Mouse (Mus musculus): ENCODE measurements around the gene Itfg2. TPM values are rescaled to one million over a fixed set of nuclear protein-coding genes. Genes with fewer than 3 reads are reported as not detected.
A peak's percentile ranks its signal among the peaks of the same experiment; 100 is the strongest.

The Itfg2 gene
- total and polyA plus RNA-seq, 3 experiments, result 8.0 to 45.1 (median 17.9) TPM

GRCm38 (mm10) chr6:128436356-128437005 is 11.8 kb upstream of the Itfg2 start:
- H3K4me3 ChIP-seq (replicated peaks in 1 of 3; ENCODE audit: low read depth in 2 of 3, low read length in 2 of 3, poor library complexity in 1 of 3), result peak overlapping the region in 1 of 3 experiments; percentile 100
- H3K27me3 ChIP-seq (replicated peaks), result no peaks in the 10 kb centered on the region
- H3K79me2 ChIP-seq (replicated peaks; ENCODE audit: control insufficient read depth, extremely low read depth, insufficient read depth, poor library complexity, severe bottlenecking), result peaks cover 27% of the 10 kb centered on the region
- peaks cover 49 to 53% of the 10 kb centered on the region in 2 experiments for H3K36me3 ChIP-seq (replicated peaks in 1 of 2; ENCODE audit: control insufficient read depth in 1 of 2, insufficient read depth in 1 of 2, low read length in 1 of 2)
- H3K4me2 ChIP-seq (ENCODE audit: insufficient read depth, low read depth, poor library complexity, severe bottlenecking), result peak overlapping the region; percentile 89
- DNase-seq (ENCODE audit: extremely low read depth), result no peak
- dilution Hi-C loops (cut with MboI; ENCODE audit: extremely low pct_ligation_motif_present, extremely low pct_unique_long_range_greater_than_20kb, low sequenced_read_pairs) (no loop called here), in situ Hi-C loops (cut with MboI; ENCODE audit: low pct_ligation_motif_present, low pct_unique_long_range_greater_than_20kb, low sequenced_read_pairs) (no loop called here)
- H3K4me1 ChIP-seq (ENCODE audit: control insufficient read depth in 1 of 2, insufficient read depth in 2 of 2), result peaks cover 5 to 18% of the 10 kb centered on the region in 2 experiments; a peak in 3 of 4 replicates
- peak overlapping the region; percentile 87; the same call in 1 of the 2 replicates for H3K9ac ChIP-seq (ENCODE audit: insufficient read depth, low read depth)
- TF ChIP-seq ELF1 (IDR thresholded peaks at IDR 0.05; ENCODE audit: low read depth, low read length), result no peak
- TF ChIP-seq ETS1 (conservative IDR thresholded peaks at IDR 0.05; ENCODE audit: low read depth, low read length), result no peak
- no peak for TF ChIP-seq MAFK (IDR thresholded peaks at IDR 0.05; ENCODE audit: insufficient replicate concordance, low read length)
- no peak for TF ChIP-seq ZNF384 (IDR thresholded peaks at IDR 0.05; ENCODE audit: low read depth, low read length)
- no peak for TF ChIP-seq SIN3A (IDR thresholded peaks at IDR 0.05; ENCODE audit: low read length)
- no peak for TF ChIP-seq JUND (conservative IDR thresholded peaks at IDR 0.05; ENCODE audit: low read depth, low read length)
- H3K27ac ChIP-seq (ENCODE audit: insufficient read depth, low read depth), result no peak overlapping the region
- no peaks in the 10 kb centered on the region for H3K9me3 ChIP-seq (replicated peaks; ENCODE audit: low read length)

DNA sequence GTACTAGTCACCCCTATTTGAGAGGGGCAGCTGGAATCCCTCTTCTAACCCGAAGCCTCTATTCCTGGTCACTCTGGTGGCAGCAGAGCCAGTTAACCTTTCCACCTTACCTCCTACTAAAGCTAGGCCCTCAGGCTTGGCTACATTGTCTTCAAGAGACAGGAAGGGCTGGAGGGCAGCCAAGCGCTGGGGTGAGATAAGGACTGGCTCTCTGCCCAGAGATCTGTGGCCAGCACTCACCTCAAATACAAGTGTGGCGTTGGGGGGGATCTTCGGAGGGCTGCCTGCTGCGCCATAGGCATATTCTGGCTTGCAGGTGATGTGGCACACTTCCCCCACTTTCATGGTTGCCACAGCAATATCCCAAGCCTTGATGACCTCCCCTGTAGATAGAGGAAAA is 10.7 kb upstream of the Itfg2 start:
- H3K36me3 ChIP-seq (replicated peaks in 1 of 2; ENCODE audit: control insufficient read depth in 1 of 2, insufficient read depth in 1 of 2, low read length in 1 of 2), result peaks cover 56 to 60% of the 10 kb centered on the region in 2 experiments
- no peak overlapping the region for H3K9ac ChIP-seq (ENCODE audit: insufficient read depth, low read depth)
- H3K4me1 ChIP-seq (ENCODE audit: control insufficient read depth in 1 of 2, insufficient read depth in 2 of 2), result peaks cover 3 to 18% of the 10 kb centered on the region in 2 experiments; a peak in 3 of 4 replicates
- H3K4me3 ChIP-seq (replicated peaks in 1 of 3; ENCODE audit: low read depth in 2 of 3, low read length in 2 of 3, poor library complexity in 1 of 3), result no peak overlapping the region
- TF ChIP-seq POLR2A (IDR thresholded peaks at IDR 0.05; ENCODE audit: low read depth, low read length), result no peak
- no peak for TF ChIP-seq JUN (IDR thresholded peaks at IDR 0.05; ENCODE audit: insufficient read depth, low read depth, low read length)
- no peak for TF ChIP-seq ZMIZ1 (IDR thresholded peaks at IDR 0.05; ENCODE audit: low read depth, low read length)
- TF ChIP-seq TCF12 (IDR thresholded peaks at IDR 0.05; ENCODE audit: low read depth, low read length), result no peak
- TF ChIP-seq RAD21 (IDR thresholded peaks at IDR 0.05; ENCODE audit: low read depth, low read length), result no peak
- no peak for DNase-seq (ENCODE audit: extremely low read depth)
- no peak overlapping the region for H3K27ac ChIP-seq (ENCODE audit: insufficient read depth, low read depth)
- H3K9me3 ChIP-seq (replicated peaks; ENCODE audit: low read length), result no peaks in the 10 kb centered on the region
- in situ Hi-C loops (cut with MboI; ENCODE audit: low pct_ligation_motif_present, low pct_unique_long_range_greater_than_20kb, low sequenced_read_pairs) (no loop called here), dilution Hi-C loops (cut with MboI; ENCODE audit: extremely low pct_ligation_motif_present, extremely low pct_unique_long_range_greater_than_20kb, low sequenced_read_pairs) (no loop called here)
- no peaks in the 10 kb centered on the region for H3K27me3 ChIP-seq (replicated peaks)
- H3K4me2 ChIP-seq (ENCODE audit: insufficient read depth, low read depth, poor library complexity, severe bottlenecking), result no peak overlapping the region
- peaks cover 27% of the 10 kb centered on the region for H3K79me2 ChIP-seq (replicated peaks; ENCODE audit: control insufficient read depth, extremely low read depth, insufficient read depth, poor library complexity, severe bottlenecking)

DNA sequence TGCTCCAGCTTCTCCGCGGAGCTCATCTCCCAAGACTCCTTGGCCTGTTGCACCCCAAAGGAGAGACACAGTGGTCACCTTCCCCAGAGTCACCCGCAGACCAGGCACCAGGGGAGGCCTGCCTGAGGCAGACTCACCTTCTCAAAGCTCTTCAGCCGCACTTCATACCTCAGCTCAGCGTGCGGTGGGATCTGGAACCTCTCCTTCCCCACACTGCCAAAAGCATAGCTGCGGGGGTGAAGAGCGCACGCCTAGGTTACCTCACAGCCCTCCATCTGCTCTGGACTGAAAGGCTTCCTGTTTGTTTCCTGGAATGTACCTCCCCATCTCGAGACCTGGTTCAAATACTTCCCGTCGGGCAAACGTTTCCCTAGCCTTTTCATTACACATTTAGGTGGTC is 8.8 kb upstream of the Itfg2 start:
- Histone ChIP-seq H3K79me2 (replicated peaks; ENCODE audit: control insufficient read depth, extremely low read depth, insufficient read depth, poor library complexity, severe bottlenecking) (peaks cover 27% of the 10 kb centered on the region), H3K4me3 (replicated peaks in 1 of 3; ENCODE audit: low read depth in 2 of 3, low read length in 2 of 3, poor library complexity in 1 of 3) (no peak overlapping the region), H3K36me3 (replicated peaks in 1 of 2; ENCODE audit: control insufficient read depth in 1 of 2, insufficient read depth in 1 of 2, low read length in 1 of 2) (peaks cover 64 to 78% of the 10 kb centered on the region in 2 experiments), H3K9me3 (replicated peaks; ENCODE audit: low read length) (no peaks in the 10 kb centered on the region), H3K27me3 (replicated peaks) (no peaks in the 10 kb centered on the region), H3K27ac (ENCODE audit: insufficient read depth, low read depth) (no peak overlapping the region), H3K9ac (ENCODE audit: insufficient read depth, low read depth) (no peak overlapping the region), H3K4me2 (ENCODE audit: insufficient read depth, low read depth, poor library complexity, severe bottlenecking) (no peak overlapping the region), H3K4me1 (ENCODE audit: control insufficient read depth in 1 of 2, insufficient read depth in 2 of 2) (peaks cover 0 to 11% of the 10 kb centered on the region in 2 experiments; a peak in 2 of 4 replicates)
- in situ Hi-C loops (cut with MboI; ENCODE audit: low pct_ligation_motif_present, low pct_unique_long_range_greater_than_20kb, low sequenced_read_pairs), result no loop called here
- no peak for DNase-seq (ENCODE audit: extremely low read depth)
- TF ChIP-seq IRF4 (IDR thresholded peaks at IDR 0.05; ENCODE audit: low read depth, low read length) (no peak), JUND (conservative IDR thresholded peaks at IDR 0.05; ENCODE audit: low read depth, low read length) (no peak), ZNF384 (IDR thresholded peaks at IDR 0.05; ENCODE audit: low read depth, low read length) (no peak), MAFK (IDR thresholded peaks at IDR 0.05; ENCODE audit: insufficient replicate concordance, low read length) (no peak)
- dilution Hi-C loops (cut with MboI; ENCODE audit: extremely low pct_ligation_motif_present, extremely low pct_unique_long_range_greater_than_20kb, low sequenced_read_pairs), result no loop called here
